Mouse (Mus musculus): Measurements from ENCODE around the gene Ptpro. TPM values are rescaled to one million over a fixed set of nuclear protein-coding genes. Genes with fewer than 3 reads are reported as not detected.

The Ptpro gene
- polyA plus RNA-seq, 1 experiment from 2014 or later: 11.5 TPM

- no peak for ATAC-seq (ENCODE audit: low FRiP score, low TSS enrichment)
- Histone ChIP-seq H3K27me3 (ENCODE audit: control insufficient read depth, insufficient read depth, low read length) (no peaks in the 10 kb centered on the region), H3K4me3 (ENCODE audit: low read length) (no peak overlapping the region)
These were observed 159.8 kb downstream of the Ptpro start for GRCm38 (mm10) chr6:137411901-137412378.

GRCm38 (mm10) chr6:137413045-137413444 is 160.9 kb downstream of the Ptpro start:
- H3K9ac ChIP-seq (ENCODE audit: low read depth, low read length): no peak overlapping the region
- H3K36me3 ChIP-seq (ENCODE audit: control insufficient read depth, insufficient read depth, low read length): no peaks in the 10 kb centered on the region
- H3K9me3 ChIP-seq (ENCODE audit: control insufficient read depth, low read length): no peaks in the 10 kb centered on the region
- ATAC-seq (ENCODE audit: low FRiP score, low TSS enrichment): no peak
- WGBS: 63% methylated on average over 2 of the region's 2 CpGs
- no peak overlapping the region for H3K27ac ChIP-seq (ENCODE audit: low read depth, low read length)
- H3K27me3 ChIP-seq (ENCODE audit: control insufficient read depth, insufficient read depth, low read length): no peaks in the 10 kb centered on the region
- H3K4me1 ChIP-seq (ENCODE audit: control insufficient read depth, insufficient read depth, low read length): no peaks in the 10 kb centered on the region
- H3K4me3 ChIP-seq (ENCODE audit: low read length): no peak overlapping the region
- no peak overlapping the region for H3K4me2 ChIP-seq (replicated peaks; ENCODE audit: low read depth, low read length)

More at GRCm38 (mm10) chr6:137411901-137412378, 159.8 kb downstream of the Ptpro start:
- 19% methylated on average over 2 of the region's 2 CpGs for WGBS
- no peaks in the 10 kb centered on the region for H3K4me1 ChIP-seq (ENCODE audit: control insufficient read depth, insufficient read depth, low read length)
- H3K9me3 ChIP-seq (ENCODE audit: control insufficient read depth, low read length): no peaks in the 10 kb centered on the region
- no peak overlapping the region for H3K4me2 ChIP-seq (replicated peaks; ENCODE audit: low read depth, low read length)
- no peak overlapping the region for H3K9ac ChIP-seq (ENCODE audit: low read depth, low read length)
- no peak overlapping the region for H3K27ac ChIP-seq (ENCODE audit: low read depth, low read length)
- H3K36me3 ChIP-seq (ENCODE audit: control insufficient read depth, insufficient read depth, low read length): no peaks in the 10 kb centered on the region

- WGBS: 61% methylated on average over 13 of the region's 13 CpGs
- ATAC-seq (ENCODE audit: low FRiP score, low TSS enrichment): peak; percentile 77; the same call in 1 of the 2 replicates
These were observed 162.6 kb downstream of the Ptpro start for GRCm38 (mm10) chr6:137414531-137415405.

GRCm38 (mm10) chr6:137422777-137423176 is 170.7 kb downstream of the Ptpro start:
- Histone ChIP-seq H3K36me3 (ENCODE audit: control insufficient read depth, insufficient read depth, low read length) (no peaks in the 10 kb centered on the region), H3K27ac (ENCODE audit: low read depth, low read length) (no peak overlapping the region), H3K4me1 (ENCODE audit: control insufficient read depth, insufficient read depth, low read length) (no peaks in the 10 kb centered on the region), H3K9me3 (ENCODE audit: control insufficient read depth, low read length) (no peaks in the 10 kb centered on the region), H3K4me3 (ENCODE audit: low read length) (no peak overlapping the region), H3K4me2 (replicated peaks; ENCODE audit: low read depth, low read length) (no peak overlapping the region), H3K27me3 (ENCODE audit: control insufficient read depth, insufficient read depth, low read length) (no peaks in the 10 kb centered on the region), H3K9ac (ENCODE audit: low read depth, low read length) (no peak overlapping the region)
- ATAC-seq (ENCODE audit: low FRiP score, low TSS enrichment): no peak
- 55% methylated on average over 4 of the region's 4 CpGs for WGBS

More at GRCm38 (mm10) chr6:137414531-137415405, 162.6 kb downstream of the Ptpro start:
- H3K27ac ChIP-seq (ENCODE audit: low read depth, low read length): no peak overlapping the region
- H3K4me3 ChIP-seq (ENCODE audit: low read length): no peak overlapping the region
- no peak overlapping the region for H3K4me2 ChIP-seq (replicated peaks; ENCODE audit: low read depth, low read length)
- no peaks in the 10 kb centered on the region for H3K9me3 ChIP-seq (ENCODE audit: control insufficient read depth, low read length)
- H3K27me3 ChIP-seq (ENCODE audit: control insufficient read depth, insufficient read depth, low read length): no peaks in the 10 kb centered on the region
- H3K9ac ChIP-seq (ENCODE audit: low read depth, low read length): no peak overlapping the region
- H3K36me3 ChIP-seq (ENCODE audit: control insufficient read depth, insufficient read depth, low read length): no peaks in the 10 kb centered on the region
- no peaks in the 10 kb centered on the region for H3K4me1 ChIP-seq (ENCODE audit: control insufficient read depth, insufficient read depth, low read length)

GRCm38 (mm10) chr6:137423830-137424229 is 171.7 kb downstream of the Ptpro start:
- H3K36me3 ChIP-seq (ENCODE audit: control insufficient read depth, insufficient read depth, low read length): no peaks in the 10 kb centered on the region
- H3K4me1 ChIP-seq (ENCODE audit: control insufficient read depth, insufficient read depth, low read length): no peaks in the 10 kb centered on the region
- no peak for ATAC-seq (ENCODE audit: low FRiP score, low TSS enrichment)
- H3K9me3 ChIP-seq (ENCODE audit: control insufficient read depth, low read length): no peaks in the 10 kb centered on the region
- no peak overlapping the region for H3K4me2 ChIP-seq (replicated peaks; ENCODE audit: low read depth, low read length)
- H3K27ac ChIP-seq (ENCODE audit: low read depth, low read length): no peak overlapping the region
- 23% methylated on average over 10 of the region's 10 CpGs for WGBS
- no peak overlapping the region for H3K4me3 ChIP-seq (ENCODE audit: low read length)
- no peaks in the 10 kb centered on the region for H3K27me3 ChIP-seq (ENCODE audit: control insufficient read depth, insufficient read depth, low read length)
- no peak overlapping the region for H3K9ac ChIP-seq (ENCODE audit: low read depth, low read length)

- Histone ChIP-seq H3K4me1 (ENCODE audit: control insufficient read depth, insufficient read depth, low read length) (no peaks in the 10 kb centered on the region), H3K27ac (ENCODE audit: low read depth, low read length) (no peak overlapping the region), H3K36me3 (ENCODE audit: control insufficient read depth, insufficient read depth, low read length) (no peaks in the 10 kb centered on the region), H3K9me3 (ENCODE audit: control insufficient read depth, low read length) (no peaks in the 10 kb centered on the region), H3K4me2 (replicated peaks; ENCODE audit: low read depth, low read length) (no peak overlapping the region), H3K9ac (ENCODE audit: low read depth, low read length) (no peak overlapping the region), H3K27me3 (ENCODE audit: control insufficient read depth, insufficient read depth, low read length) (no peaks in the 10 kb centered on the region), H3K4me3 (ENCODE audit: low read length) (no peak overlapping the region)
- 45% methylated on average over 14 of the region's 14 CpGs for WGBS
- no peak for ATAC-seq (ENCODE audit: low FRiP score, low TSS enrichment)
These were observed 173.6 kb downstream of the Ptpro start for GRCm38 (mm10) chr6:137425500-137426432.

- H3K9me3 ChIP-seq (ENCODE audit: control insufficient read depth, low read length): no peaks in the 10 kb centered on the region
- no peak for ATAC-seq (ENCODE audit: low FRiP score, low TSS enrichment)
- no peaks in the 10 kb centered on the region for H3K36me3 ChIP-seq (ENCODE audit: control insufficient read depth, insufficient read depth, low read length)
- peaks cover 3% of the 10 kb centered on the region; the same call in 1 of the 2 replicates for H3K4me1 ChIP-seq (ENCODE audit: control insufficient read depth, insufficient read depth, low read length)
- H3K9ac ChIP-seq (ENCODE audit: low read depth, low read length): no peak overlapping the region
- H3K27ac ChIP-seq (ENCODE audit: low read depth, low read length): no peak overlapping the region
- 66% methylated on average over 14 of the region's 14 CpGs for WGBS
- no peak overlapping the region for H3K4me3 ChIP-seq (ENCODE audit: low read length)
- no peaks in the 10 kb centered on the region for H3K27me3 ChIP-seq (ENCODE audit: control insufficient read depth, insufficient read depth, low read length)
- no peak overlapping the region for H3K4me2 ChIP-seq (replicated peaks; ENCODE audit: low read depth, low read length)
These were observed 181.5 kb downstream of the Ptpro start for GRCm38 (mm10) chr6:137433521-137434137.

GRCm38 (mm10) chr6:137437486-137437885 is 185.4 kb downstream of the Ptpro start:
- Histone ChIP-seq H3K4me3 (ENCODE audit: low read length) (no peak overlapping the region), H3K9ac (ENCODE audit: low read depth, low read length) (no peak overlapping the region), H3K4me1 (ENCODE audit: control insufficient read depth, insufficient read depth, low read length) (peaks cover 5% of the 10 kb centered on the region; the same call in 1 of the 2 replicates), H3K4me2 (replicated peaks; ENCODE audit: low read depth, low read length) (no peak overlapping the region), H3K27ac (ENCODE audit: low read depth, low read length) (no peak overlapping the region), H3K27me3 (ENCODE audit: control insufficient read depth, insufficient read depth, low read length) (no peaks in the 10 kb centered on the region), H3K36me3 (ENCODE audit: control insufficient read depth, insufficient read depth, low read length) (no peaks in the 10 kb centered on the region), H3K9me3 (ENCODE audit: control insufficient read depth, low read length) (no peaks in the 10 kb centered on the region)
- ATAC-seq (ENCODE audit: low FRiP score, low TSS enrichment): peak; percentile 6; the same call in 1 of the 2 replicates
- WGBS: 55% methylated on average over 4 of the region's 4 CpGs
